Mouse (Mus musculus): Measurements from ENCODE around the gene Ubald2. TPM values are rescaled to one million over a fixed set of nuclear protein-coding genes. Genes with fewer than 3 reads are reported as not detected.

The Ubald2 gene
- polyA plus RNA-seq, 1 experiment from 2014 or later = 29.8 TPM

GRCm38 (mm10) chr11:116446308-116446887 is 12.5 kb downstream of the Ubald2 start:
- 14% methylated on average over 19 of the region's 19 CpGs for WGBS (ENCODE audit: insufficient replicate concordance)
- no peak for DNase-seq
- peak; percentile 21 for ATAC-seq
- no peaks in the 10 kb centered on the region for H3K9me3 ChIP-seq (ENCODE audit: low read length)
- peaks cover 8% of the 10 kb centered on the region; the same call in 1 of the 2 replicates for H3K27me3 ChIP-seq (ENCODE audit: insufficient read depth, low read length)
- TF ChIP-seq EP300 (IDR thresholded peaks at IDR 0.05; ENCODE audit: low read depth) (no peak), CTCF (IDR thresholded peaks at IDR 0.05; ENCODE audit: low read depth) (no peak)
- H3K27ac ChIP-seq (ENCODE audit: low read depth) = no peak overlapping the region
- no peak overlapping the region for H3K4me3 ChIP-seq (ENCODE audit: low read depth, low read length)
- no peaks in the 10 kb centered on the region for H3K36me3 ChIP-seq (replicated peaks; ENCODE audit: insufficient read depth, low read length)
- 0 out of 2 replicates have a peak, but pooled peaks cover 2% of the 10 kb centered on the region for H3K4me1 ChIP-seq (ENCODE audit: insufficient read depth)
- H3K9ac ChIP-seq (replicated peaks) = no peak overlapping the region
- H3K4me2 ChIP-seq (ENCODE audit: low read depth, low read length) = no peak overlapping the region

- ATAC-seq = no peak
- no peak for DNase-seq
- no peak overlapping the region for H3K4me2 ChIP-seq (ENCODE audit: low read depth, low read length)
- H3K36me3 ChIP-seq (replicated peaks; ENCODE audit: insufficient read depth, low read length) = no peaks in the 10 kb centered on the region
- H3K27ac ChIP-seq (ENCODE audit: low read depth) = no peak overlapping the region
- peaks cover 8% of the 10 kb centered on the region; the same call in 1 of the 2 replicates for H3K27me3 ChIP-seq (ENCODE audit: insufficient read depth, low read length)
- H3K9ac ChIP-seq (replicated peaks) = no peak overlapping the region
- H3K4me3 ChIP-seq (ENCODE audit: low read depth, low read length) = no peak overlapping the region
- H3K4me1 ChIP-seq (ENCODE audit: insufficient read depth) = 0 out of 2 replicates have a peak, but pooled peaks cover 2% of the 10 kb centered on the region
- WGBS (ENCODE audit: insufficient replicate concordance) = 61% methylated on average over 5 of the region's 5 CpGs
- TF ChIP-seq CTCF (IDR thresholded peaks at IDR 0.05; ENCODE audit: low read depth) = peak; percentile 24; the same call in 1 of the 2 replicates
- no peak for TF ChIP-seq EP300 (IDR thresholded peaks at IDR 0.05; ENCODE audit: low read depth)
- H3K9me3 ChIP-seq (ENCODE audit: low read length) = no peaks in the 10 kb centered on the region
Measured at GRCm38 (mm10) chr11:116447822-116448221, 13.9 kb downstream of the Ubald2 start.

- 94% methylated on average over 3 of the region's 3 CpGs for WGBS (ENCODE audit: insufficient replicate concordance)
- Histone ChIP-seq H3K9ac (replicated peaks) (no peak overlapping the region), H3K9me3 (ENCODE audit: low read length) (no peaks in the 10 kb centered on the region), H3K27ac (ENCODE audit: low read depth) (no peak overlapping the region), H3K27me3 (ENCODE audit: insufficient read depth, low read length) (peaks cover 8% of the 10 kb centered on the region; the same call in 1 of the 2 replicates), H3K36me3 (replicated peaks; ENCODE audit: insufficient read depth, low read length) (no peaks in the 10 kb centered on the region), H3K4me2 (ENCODE audit: low read depth, low read length) (no peak overlapping the region), H3K4me3 (ENCODE audit: low read depth, low read length) (no peak overlapping the region), H3K4me1 (ENCODE audit: insufficient read depth) (0 out of 2 replicates have a peak, but pooled peaks cover 2% of the 10 kb centered on the region)
- ATAC-seq (no peak), DNase-seq (no peak)
- no peak for TF ChIP-seq CTCF (IDR thresholded peaks at IDR 0.05; ENCODE audit: low read depth)
Measured at GRCm38 (mm10) chr11:116449341-116449740, 15.4 kb downstream of the Ubald2 start.

GRCm38 (mm10) chr11:116453889-116454288 is 20.0 kb downstream of the Ubald2 start:
- DNase-seq (no peak), ATAC-seq (no peak)
- Histone ChIP-seq H3K36me3 (replicated peaks; ENCODE audit: insufficient read depth, low read length) (no peaks in the 10 kb centered on the region), H3K9me3 (ENCODE audit: low read length) (no peaks in the 10 kb centered on the region), H3K4me2 (ENCODE audit: low read depth, low read length) (no peak overlapping the region), H3K9ac (replicated peaks) (no peak overlapping the region), H3K27me3 (ENCODE audit: insufficient read depth, low read length) (no peaks in the 10 kb centered on the region), H3K4me3 (ENCODE audit: low read depth, low read length) (no peak overlapping the region), H3K27ac (ENCODE audit: low read depth) (no peak overlapping the region), H3K4me1 (ENCODE audit: insufficient read depth) (no peaks in the 10 kb centered on the region)
- TF ChIP-seq EP300 (IDR thresholded peaks at IDR 0.05; ENCODE audit: low read depth) = no peak
- no peak for TF ChIP-seq CTCF (IDR thresholded peaks at IDR 0.05; ENCODE audit: low read depth)
- WGBS (ENCODE audit: insufficient replicate concordance) = 80% methylated on average over 10 of the region's 10 CpGs

GRCm38 (mm10) chr11:116456234-116456633 is 22.3 kb downstream of the Ubald2 start:
- Histone ChIP-seq H3K4me3 (ENCODE audit: low read depth, low read length) (no peak overlapping the region), H3K9me3 (ENCODE audit: low read length) (no peaks in the 10 kb centered on the region), H3K4me2 (ENCODE audit: low read depth, low read length) (no peak overlapping the region), H3K9ac (replicated peaks) (no peak overlapping the region), H3K4me1 (ENCODE audit: insufficient read depth) (no peaks in the 10 kb centered on the region), H3K36me3 (replicated peaks; ENCODE audit: insufficient read depth, low read length) (no peaks in the 10 kb centered on the region), H3K27me3 (ENCODE audit: insufficient read depth, low read length) (no peaks in the 10 kb centered on the region), H3K27ac (ENCODE audit: low read depth) (no peak overlapping the region)
- WGBS (ENCODE audit: insufficient replicate concordance) = 70% methylated on average over 8 of the region's 8 CpGs
- no peak for DNase-seq
- no peak for ATAC-seq
- TF ChIP-seq EP300 (IDR thresholded peaks at IDR 0.05; ENCODE audit: low read depth) (no peak), CTCF (IDR thresholded peaks at IDR 0.05; ENCODE audit: low read depth) (no peak)

GRCm38 (mm10) chr11:116459786-116460185 is 25.9 kb downstream of the Ubald2 start:
- TF ChIP-seq EP300 (IDR thresholded peaks at IDR 0.05; ENCODE audit: low read depth) (no peak), CTCF (IDR thresholded peaks at IDR 0.05; ENCODE audit: low read depth) (no peak)
- Histone ChIP-seq H3K36me3 (replicated peaks; ENCODE audit: insufficient read depth, low read length) (no peaks in the 10 kb centered on the region), H3K9ac (replicated peaks) (no peak overlapping the region), H3K9me3 (ENCODE audit: low read length) (no peaks in the 10 kb centered on the region), H3K4me3 (ENCODE audit: low read depth, low read length) (no peak overlapping the region), H3K4me1 (ENCODE audit: insufficient read depth) (no peaks in the 10 kb centered on the region), H3K27me3 (ENCODE audit: insufficient read depth, low read length) (no peaks in the 10 kb centered on the region), H3K27ac (ENCODE audit: low read depth) (no peak overlapping the region), H3K4me2 (ENCODE audit: low read depth, low read length) (no peak overlapping the region)
- DNase-seq (no peak), ATAC-seq (no peak)
- WGBS (ENCODE audit: insufficient replicate concordance) = 71% methylated on average over 4 of the region's 4 CpGs
